26 mouse cellular contexts compared by ENCODE assay signal in genomic region chr9:23589024-23589423, GRCm38 (mm10).
"Had no signal": no experiment of that assay in that cellular context is flagged by ENCODE, and none has a peak within 500 bp of the region (broad histone marks: within the 10 kb centered on the region; RNA-seq: fewer than 3 reads in every experiment).

No protein-coding gene starts in this region.

- H3K4me3 ChIP-seq: embryonic facial prominence, embryonic 10.5 days; embryonic facial prominence, embryonic 12.5 days; embryonic facial prominence, embryonic 13.5 days; embryonic facial prominence, embryonic 15.5 days; erythroblast, embryonic 14.5 days; forebrain, embryonic 10.5 days; forebrain, embryonic 12.5 days; forebrain, embryonic 13.5 days; forebrain, embryonic 15.5 days; gastrocnemius, adult 2 months; heart, adult 2 months; heart, embryonic 10.5 days; heart, embryonic 12.5 days had no signal

- H3K36me3 ChIP-seq: embryonic facial prominence, embryonic 10.5 days; embryonic facial prominence, embryonic 12.5 days; embryonic facial prominence, embryonic 13.5 days; embryonic facial prominence, embryonic 15.5 days; forebrain, embryonic 10.5 days; forebrain, embryonic 12.5 days; forebrain, embryonic 15.5 days; heart, embryonic 10.5 days; heart, embryonic 12.5 days had no signal

- ATAC-seq: forebrain, embryonic 13.5 days; forebrain, embryonic 14.5 days; forebrain, embryonic 15.5 days; forebrain, embryonic 16.5 days had no signal

- DNase-seq: cerebellum, postnatal 14 days; cerebellum, postnatal 25 days; cerebellum, postnatal 36 days; embryo, embryonic 11 days; gastrocnemius, adult 2 months; gastrocnemius, postnatal 10 days; gastrocnemius, postnatal 14 days; gastrocnemius, postnatal 25 days; gastrocnemius, postnatal 36 days; heart, adult 11 months; heart, adult 18-20 months; heart, adult 2 months had no signal

- H3K4me2 ChIP-seq: embryonic facial prominence, embryonic 12.5 days; embryonic facial prominence, embryonic 13.5 days; embryonic facial prominence, embryonic 15.5 days; forebrain, embryonic 12.5 days; forebrain, embryonic 13.5 days; forebrain, embryonic 15.5 days; heart, embryonic 11.5 days; heart, embryonic 12.5 days had no signal

- H3K9ac ChIP-seq: embryonic facial prominence, embryonic 12.5 days; embryonic facial prominence, embryonic 13.5 days; embryonic facial prominence, embryonic 15.5 days; forebrain, embryonic 12.5 days; forebrain, embryonic 13.5 days; forebrain, embryonic 15.5 days; heart, embryonic 12.5 days had no signal

- H3K4me1 ChIP-seq: embryonic facial prominence, embryonic 10.5 days; embryonic facial prominence, embryonic 12.5 days; embryonic facial prominence, embryonic 13.5 days; embryonic facial prominence, embryonic 15.5 days; forebrain, embryonic 12.5 days; forebrain, embryonic 13.5 days; forebrain, embryonic 15.5 days; heart, embryonic 10.5 days; heart, embryonic 12.5 days had no signal

- H3K27ac ChIP-seq: embryonic facial prominence, embryonic 10.5 days; embryonic facial prominence, embryonic 12.5 days; embryonic facial prominence, embryonic 13.5 days; embryonic facial prominence, embryonic 15.5 days; forebrain, embryonic 10.5 days; forebrain, embryonic 12.5 days; forebrain, embryonic 13.5 days; forebrain, embryonic 15.5 days; gastrocnemius, adult 2 months; heart, adult 2 months; heart, embryonic 10.5 days had no signal

- H3K9me3 ChIP-seq: embryonic facial prominence, embryonic 10.5 days; embryonic facial prominence, embryonic 12.5 days; embryonic facial prominence, embryonic 13.5 days; embryonic facial prominence, embryonic 15.5 days; forebrain, embryonic 10.5 days; forebrain, embryonic 12.5 days; forebrain, embryonic 13.5 days; forebrain, embryonic 15.5 days; heart, embryonic 10.5 days; heart, embryonic 12.5 days had no signal

- H3K27me3 ChIP-seq: embryonic facial prominence, embryonic 12.5 days; embryonic facial prominence, embryonic 13.5 days; embryonic facial prominence, embryonic 15.5 days; forebrain, embryonic 12.5 days; forebrain, embryonic 13.5 days; forebrain, embryonic 15.5 days; heart, embryonic 12.5 days had no signal
